Mouse (Mus musculus) forebrain, embryonic 10.5 days (tissue): ENCODE results near the gene Ntrk2. TPM values are rescaled to one million over a fixed set of nuclear protein-coding genes. Genes with fewer than 3 reads are reported as not detected.
A peak's percentile ranks its signal among the peaks of the same experiment; 100 is the strongest.

ENCODE experiments used
- DNase-seq: peaks from one replicate; pipeline ENCODE4 v3.0.0-alpha.2; 2017; ENCODE audit warnings: low spot score; ENCODE audit errors: extremely low spot score
- H3K27ac ChIP-seq: fragments of 300-500 bp; sonication (generic); 2 replicates; pipeline ENCODE4 v1.5.1; 2016; ENCODE audit warnings: mild to moderate bottlenecking
- H3K27me3 ChIP-seq: fragments of 300-500 bp; sonication (generic); 2 replicates; pipeline ENCODE4 v1.6.1; 2016; ENCODE audit warnings: mild to moderate bottlenecking; ENCODE audit not compliant: poor library complexity, severe bottlenecking
- H3K36me3 ChIP-seq: fragments of 300-500 bp; sonication (generic); replicated peaks from 2 replicates; pipeline ENCODE4 v1.6.1; 2016; ENCODE audit warnings: mild to moderate bottlenecking, moderate library complexity
- H3K4me1 ChIP-seq: fragments of 300-500 bp; sonication (generic); 2 replicates; pipeline ENCODE4 v1.6.1; 2016
- H3K4me3 ChIP-seq: fragments of 300-500 bp; sonication (generic); 2 replicates; pipeline ENCODE4 v1.5.1; 2016; ENCODE audit warnings: mild to moderate bottlenecking, moderate library complexity
- H3K9me3 ChIP-seq: fragments of 300-500 bp; sonication (generic); 2 replicates; pipeline ENCODE4 v1.6.1; 2016; ENCODE audit warnings: mild to moderate bottlenecking, moderate library complexity
- WGBS: fragments of 180-500 bp; shearing (Covaris S2); methylation state at CpG from one replicate; pipeline ENCODE4 v1.1.7; 2016; 5-methylcytosine and 5-hydroxymethylcytosine counted together
- polyA plus RNA-seq: library from polyadenylated mRNA; unstranded; fragments of >200 nt; fragmentation: Nextera tagmentation; extraction: Ambion mirVana; gene quantifications from 2 replicates; pipeline ENCODE4 v1.2.1, GENCODE M21; 2016

The Ntrk2 gene
- polyA plus RNA-seq, 1 experiment from 2014 or later, result 33.2 TPM

DNA sequence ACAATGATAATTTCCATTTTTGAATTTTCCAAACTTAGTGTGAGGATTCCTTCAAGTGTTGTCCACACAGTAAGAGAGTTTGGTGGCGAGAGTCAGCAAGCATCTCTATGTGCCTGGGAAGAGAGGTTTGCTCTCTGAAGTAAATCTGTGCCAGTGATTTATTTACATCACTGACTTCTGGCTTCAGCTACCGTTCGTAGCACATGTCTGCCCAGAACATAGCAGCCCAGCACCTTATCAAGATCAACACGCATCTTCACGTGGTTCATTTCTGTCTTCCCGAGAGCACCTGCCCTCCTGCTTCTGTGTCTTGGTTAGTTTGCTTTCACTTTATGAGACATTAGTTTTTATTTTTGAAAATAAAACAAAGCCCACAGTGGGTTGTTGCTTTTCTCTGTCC lies 47.3 kb downstream of the Ntrk2 start:
- 89% methylated on average over 6 of the region's 6 CpGs for WGBS
- Histone ChIP-seq H3K4me1 (no peaks in the 10 kb centered on the region), H3K9me3 (peaks cover 4% of the 10 kb centered on the region), H3K4me3 (no peak overlapping the region), H3K36me3 (peaks cover 3% of the 10 kb centered on the region), H3K27me3 (no peaks in the 10 kb centered on the region), H3K27ac (no peak overlapping the region)
- DNase-seq, result no peak

DNA sequence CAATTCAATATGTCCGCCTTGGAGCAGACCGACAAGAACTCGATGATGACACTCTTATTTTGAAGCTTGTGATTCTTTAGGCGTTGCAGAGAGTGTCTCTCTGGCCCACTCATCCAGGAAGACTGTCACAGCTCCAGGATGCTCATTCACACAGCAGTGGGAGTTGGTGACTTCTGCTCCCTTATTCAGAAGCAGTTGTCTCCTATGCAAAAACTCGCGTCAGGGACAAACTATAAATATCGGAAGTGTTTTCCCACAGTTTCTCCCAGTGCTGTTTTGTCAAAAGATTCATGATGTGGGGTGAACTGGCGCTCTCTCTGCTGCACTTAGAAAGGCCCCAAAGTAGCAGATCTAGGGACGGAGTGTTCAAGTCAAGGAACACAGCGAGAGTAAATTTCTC lies 59.9 kb downstream of the Ntrk2 start:
- no peaks in the 10 kb centered on the region for H3K27me3 ChIP-seq
- H3K4me1 ChIP-seq, result 0 out of 2 replicates have a peak, but pooled peaks cover 3% of the 10 kb centered on the region
- peaks cover 24% of the 10 kb centered on the region for H3K36me3 ChIP-seq
- WGBS, result 96% methylated on average over 10 of the region's 10 CpGs
- H3K27ac ChIP-seq, result no peak overlapping the region
- DNase-seq, result no peak
- H3K9me3 ChIP-seq, result no peaks in the 10 kb centered on the region
- no peak overlapping the region for H3K4me3 ChIP-seq

DNA sequence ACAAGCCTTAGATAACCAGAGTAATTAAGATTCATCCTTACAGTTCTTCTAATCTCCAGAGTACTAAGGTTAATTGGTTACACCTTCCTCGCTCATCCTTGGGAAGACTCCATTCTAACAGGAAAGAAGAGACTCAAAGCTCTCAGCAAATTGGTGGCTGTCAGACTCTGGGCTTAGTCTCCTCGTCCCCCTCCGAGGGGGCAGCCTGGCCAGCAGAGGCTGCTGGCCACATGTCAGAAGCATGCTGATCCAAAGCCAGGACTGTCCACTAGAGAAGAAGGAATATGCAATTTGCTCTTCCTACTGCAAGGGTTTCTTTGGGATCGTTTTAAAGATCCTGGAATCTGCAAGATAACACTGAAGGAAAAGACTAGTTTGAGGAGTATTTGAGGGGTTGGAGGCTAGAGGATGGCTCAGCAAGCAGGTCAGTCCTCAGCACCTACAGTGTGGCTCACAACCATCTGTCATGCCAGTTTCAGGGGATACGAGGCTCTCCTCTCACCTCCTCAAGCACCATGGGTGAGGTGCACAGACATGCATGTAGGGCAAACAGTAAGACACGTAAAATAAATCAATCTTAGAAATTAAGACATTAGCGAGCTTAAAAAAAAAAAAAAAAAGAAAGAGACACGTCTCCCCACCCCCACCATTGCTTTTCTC lies 60.5 kb downstream of the Ntrk2 start:
- no peaks in the 10 kb centered on the region for H3K9me3 ChIP-seq
- WGBS, result 89% methylated on average over 8 of the region's 8 CpGs

DNA sequence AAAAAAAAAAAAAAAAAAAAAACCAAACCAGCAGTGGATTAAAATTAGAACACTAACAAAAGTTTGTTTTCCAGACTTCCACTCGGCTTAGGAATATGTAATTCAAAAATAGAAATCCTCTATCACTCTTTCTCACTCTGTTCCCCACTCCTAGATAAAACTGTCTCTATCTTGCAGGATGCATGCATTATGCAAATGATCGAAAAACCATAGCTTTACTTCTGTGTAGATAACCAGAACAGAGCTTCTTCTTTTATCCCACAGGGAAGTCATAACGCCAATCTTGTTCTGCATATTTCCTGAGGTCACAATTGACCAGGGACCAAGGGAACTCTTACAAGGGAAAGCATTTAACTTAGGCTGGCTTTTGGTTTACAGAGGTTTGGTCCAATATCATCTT lies 76.1 kb downstream of the Ntrk2 start:
- DNase-seq, result no peak
- Histone ChIP-seq H3K4me3 (no peak overlapping the region), H3K27me3 (no peaks in the 10 kb centered on the region), H3K9me3 (no peaks in the 10 kb centered on the region), H3K36me3 (peaks cover 26% of the 10 kb centered on the region), H3K4me1 (no peaks in the 10 kb centered on the region), H3K27ac (no peak overlapping the region)
- WGBS, result 85% methylated on average over 3 of the region's 3 CpGs

More for the DNA sequence above, 60.5 kb downstream of the Ntrk2 start:
- Histone ChIP-seq H3K27me3 (no peaks in the 10 kb centered on the region), H3K27ac (no peak overlapping the region), H3K4me3 (no peak overlapping the region), H3K36me3 (peaks cover 20% of the 10 kb centered on the region), H3K4me1 (0 out of 2 replicates have a peak, but pooled peaks cover 3% of the 10 kb centered on the region)
- DNase-seq, result no peak

DNA sequence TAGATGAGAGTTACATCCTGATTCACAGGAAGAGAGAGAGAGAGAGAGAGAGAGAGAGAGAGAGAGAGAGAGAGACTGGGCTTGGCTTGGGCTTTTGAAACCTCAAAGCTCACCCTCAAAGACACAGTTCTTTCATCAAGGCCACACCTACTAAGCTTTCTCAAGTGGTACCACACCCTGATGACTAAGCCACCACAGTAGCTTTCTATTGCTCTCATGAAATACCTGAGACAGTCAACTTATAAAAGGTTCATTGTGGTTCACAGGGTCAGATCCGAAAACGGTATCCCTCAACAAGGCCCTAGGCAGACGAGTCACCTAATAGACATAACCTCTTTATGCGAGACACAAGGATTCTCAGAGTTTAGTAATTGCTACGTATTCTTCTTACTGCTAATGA lies 76.5 kb downstream of the Ntrk2 start:
- Histone ChIP-seq H3K27me3 (no peaks in the 10 kb centered on the region), H3K27ac (no peak overlapping the region), H3K9me3 (peaks cover 1% of the 10 kb centered on the region; the same call in 1 of the 2 replicates), H3K36me3 (peaks cover 22% of the 10 kb centered on the region), H3K4me3 (no peak overlapping the region), H3K4me1 (no peaks in the 10 kb centered on the region)
- WGBS, result 89% methylated on average over 5 of the region's 5 CpGs
- DNase-seq, result no peak

DNA sequence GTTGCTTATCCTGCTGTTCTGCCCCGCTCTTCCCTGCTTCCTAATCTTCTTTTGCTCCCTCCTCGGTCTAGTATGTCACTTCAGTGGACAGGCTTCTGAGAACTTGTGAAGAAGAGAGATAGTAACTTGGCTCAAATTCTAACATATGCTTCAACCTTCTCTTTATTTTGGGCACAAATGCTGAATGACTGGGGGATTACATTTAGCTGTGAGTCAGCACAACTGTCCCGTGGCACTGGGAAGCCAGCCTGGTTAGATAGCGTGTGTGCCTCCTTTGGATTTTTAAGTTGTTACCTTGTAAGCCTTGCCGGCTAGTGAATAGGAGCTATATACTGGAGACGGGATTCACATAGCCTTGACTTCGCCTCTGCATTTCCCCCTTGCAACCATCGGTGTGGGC lies 79.7 kb downstream of the Ntrk2 start:
- no peaks in the 10 kb centered on the region for H3K27me3 ChIP-seq
- no peaks in the 10 kb centered on the region for H3K4me1 ChIP-seq
- no peak for DNase-seq
- peaks cover 9% of the 10 kb centered on the region for H3K9me3 ChIP-seq
- H3K36me3 ChIP-seq, result peaks cover 21% of the 10 kb centered on the region
- H3K4me3 ChIP-seq, result no peak overlapping the region
- WGBS, result 79% methylated on average over 8 of the region's 8 CpGs
- H3K27ac ChIP-seq, result no peak overlapping the region

DNA sequence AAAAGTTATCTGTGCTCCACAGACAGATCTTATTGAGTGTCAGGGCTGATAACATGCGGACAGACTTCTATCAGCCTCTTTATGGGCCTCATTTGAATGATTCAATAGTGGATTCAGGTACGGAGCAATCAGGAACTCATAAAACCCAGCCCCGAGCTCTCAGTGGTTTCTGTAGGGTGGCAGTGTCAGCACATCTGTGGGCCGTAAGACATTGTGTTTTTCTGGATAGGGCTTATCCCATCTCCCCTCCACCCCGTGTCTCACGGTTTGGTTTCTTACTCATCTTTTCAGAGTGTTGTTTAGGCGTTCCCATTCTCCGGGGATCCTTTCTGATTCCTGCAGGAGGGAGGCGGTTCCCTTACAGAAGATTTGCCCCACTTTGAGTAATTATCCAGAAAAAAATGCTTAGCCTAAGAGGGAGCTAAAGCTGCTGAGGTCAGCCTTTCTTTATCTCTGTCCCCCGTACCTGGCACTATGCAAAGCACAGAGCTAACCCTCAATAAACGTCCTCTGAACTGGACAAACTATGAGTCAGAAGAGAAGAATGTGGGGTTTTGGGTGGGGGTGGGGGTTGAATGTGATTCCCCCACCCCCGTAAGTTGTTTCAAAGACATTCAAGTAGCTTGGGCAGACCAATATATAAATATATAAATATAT lies 90.0 kb downstream of the Ntrk2 start:
- DNase-seq, result no peak
- Histone ChIP-seq H3K9me3 (peaks cover 7% of the 10 kb centered on the region; the same call in 1 of the 2 replicates), H3K4me1 (peaks cover 4% of the 10 kb centered on the region; the same call in 1 of the 2 replicates), H3K36me3 (peaks cover 5% of the 10 kb centered on the region), H3K27me3 (no peaks in the 10 kb centered on the region), H3K4me3 (no peak overlapping the region), H3K27ac (no peak overlapping the region)
- 77% methylated on average over 12 of the region's 12 CpGs for whole genome bisulfite sequencing

DNA sequence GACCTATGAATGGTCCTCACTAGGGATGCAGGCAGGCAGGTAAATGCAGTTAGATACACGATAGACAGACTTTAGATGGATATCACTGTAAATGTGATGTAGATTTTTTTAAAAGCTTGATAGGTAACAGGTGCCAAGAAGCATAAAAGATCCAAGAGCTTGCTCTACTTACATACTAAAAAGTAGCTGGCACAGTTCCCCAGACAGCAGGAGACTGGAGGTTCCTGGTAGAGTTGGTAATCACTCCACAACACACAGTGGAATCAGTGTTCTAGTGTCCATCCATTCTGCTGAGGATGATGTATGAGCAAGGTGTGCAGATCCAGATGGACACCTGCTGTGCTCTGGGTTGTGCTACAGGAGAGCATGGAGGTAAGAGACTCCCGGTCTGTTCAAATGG lies 93.0 kb downstream of the Ntrk2 start:
- H3K4me3 ChIP-seq, result no peak overlapping the region
- H3K4me1 ChIP-seq, result peaks cover 25% of the 10 kb centered on the region
- WGBS, result 92% methylated on average over 2 of the region's 2 CpGs
- H3K27ac ChIP-seq, result no peak overlapping the region
- no peaks in the 10 kb centered on the region for H3K27me3 ChIP-seq
- H3K36me3 ChIP-seq, result peaks cover 5% of the 10 kb centered on the region
- peaks cover 7% of the 10 kb centered on the region; the same call in 1 of the 2 replicates for H3K9me3 ChIP-seq
- no peak for DNase-seq

DNA sequence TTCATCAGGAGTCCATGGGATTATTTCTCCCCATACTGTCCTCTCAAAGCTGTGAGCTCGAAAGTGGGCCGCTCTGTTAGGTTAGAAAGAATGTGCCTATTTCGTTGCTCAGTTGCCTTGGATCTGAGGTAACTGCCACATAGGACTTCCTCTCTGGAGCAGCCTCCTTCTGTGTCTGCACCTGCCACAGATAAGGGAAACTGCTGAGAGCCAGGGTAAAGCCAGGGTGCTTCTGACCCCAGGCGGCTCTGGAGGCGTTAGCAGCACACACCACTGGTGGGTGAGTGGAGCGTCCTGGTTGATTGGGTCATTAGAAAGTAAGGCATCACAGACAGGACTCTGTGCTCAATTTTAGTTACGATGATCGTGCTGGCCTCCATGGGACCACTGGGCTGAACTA lies 95.9 kb downstream of the Ntrk2 start:
- H3K4me3 ChIP-seq, result no peak overlapping the region
- H3K36me3 ChIP-seq, result peaks cover 5% of the 10 kb centered on the region
- peaks cover 37% of the 10 kb centered on the region for H3K4me1 ChIP-seq
- peaks cover 7% of the 10 kb centered on the region; the same call in 1 of the 2 replicates for H3K9me3 ChIP-seq
- 86% methylated on average over 8 of the region's 8 CpGs for WGBS
- H3K27me3 ChIP-seq, result no peaks in the 10 kb centered on the region
- no peak for DNase-seq
- 0 out of 2 replicates have a peak overlapping the region, but pooled peaks have one; percentile 6 for H3K27ac ChIP-seq

DNA sequence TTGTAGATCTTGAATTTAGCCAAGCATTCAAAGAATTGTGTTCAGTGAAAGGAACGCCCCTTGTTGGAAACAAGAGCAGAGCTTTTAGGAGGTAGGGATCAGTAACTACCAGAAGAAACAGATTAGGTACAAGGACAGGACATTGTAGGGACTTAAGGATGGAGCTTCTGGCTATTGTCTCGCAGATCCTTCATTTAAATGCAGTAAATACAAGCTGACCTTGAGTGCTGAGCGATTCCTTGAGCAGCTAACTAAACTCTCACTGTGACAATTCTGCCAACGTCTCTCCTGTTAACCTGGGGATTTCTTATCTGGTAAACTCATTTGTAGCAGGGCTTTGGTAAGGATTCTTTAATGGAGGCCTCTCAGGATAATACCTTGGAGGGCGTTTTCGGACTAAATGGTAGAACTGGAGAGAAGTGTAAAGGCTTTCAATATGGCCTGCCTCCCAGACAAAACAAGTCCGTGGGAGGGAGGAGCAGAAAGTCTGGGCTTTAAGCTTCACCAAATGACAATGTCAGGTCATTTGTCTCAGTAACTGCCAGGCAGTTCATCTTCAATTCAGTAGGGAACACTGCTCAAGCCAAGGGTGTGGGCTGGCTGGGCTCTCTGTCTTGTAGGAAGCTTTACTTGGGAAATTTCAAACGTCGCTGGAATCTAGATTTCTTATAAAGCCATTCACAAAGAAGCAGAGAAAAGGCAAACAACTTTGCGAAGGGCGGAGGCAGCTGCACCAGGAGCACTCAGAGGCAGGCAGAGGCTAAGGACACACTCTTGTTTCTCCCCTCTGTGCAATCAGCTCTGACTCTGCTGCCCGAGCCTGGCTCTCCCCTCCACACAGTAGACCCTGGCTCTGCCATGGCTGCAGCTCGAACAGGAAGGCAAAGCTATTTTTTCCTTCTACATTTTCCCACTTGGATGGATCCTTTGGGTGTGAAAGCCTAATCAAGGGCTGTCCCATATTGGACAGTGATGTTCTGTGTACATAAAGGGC lies 98.7 kb downstream of the Ntrk2 start:
- Histone ChIP-seq H3K36me3 (no peaks in the 10 kb centered on the region; the same call in 1 of the 2 replicates), H3K9me3 (peaks cover 3% of the 10 kb centered on the region; the same call in 1 of the 2 replicates), H3K4me3 (no peak overlapping the region), H3K27ac (peak overlapping the region; percentile 71), H3K4me1 (peaks cover 37% of the 10 kb centered on the region), H3K27me3 (no peaks in the 10 kb centered on the region)
- DNase-seq, result no peak
- WGBS, result 45% methylated on average over 13 of the region's 13 CpGs

DNA sequence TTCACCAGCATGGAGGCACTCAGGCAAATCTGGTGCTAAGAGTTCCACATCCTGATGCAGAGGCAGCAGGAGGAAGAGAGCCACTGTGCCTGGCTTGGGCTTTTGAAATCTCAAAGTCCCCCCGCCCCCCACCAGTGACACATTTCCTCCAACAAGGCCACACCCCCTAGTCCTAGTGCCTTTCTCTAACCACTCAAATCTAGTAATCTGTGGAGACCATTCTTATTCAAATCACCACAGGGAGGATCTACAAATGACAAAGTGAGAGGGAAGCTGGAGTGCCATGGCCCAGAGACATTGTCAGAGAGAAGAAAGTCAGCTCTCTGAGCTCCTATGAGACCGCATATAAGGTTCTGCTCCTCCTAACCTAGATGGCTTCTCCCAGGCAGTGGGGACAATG lies 105.6 kb downstream of the Ntrk2 start:
- Histone ChIP-seq H3K4me3 (no peak overlapping the region), H3K27me3 (no peaks in the 10 kb centered on the region), H3K4me1 (peaks cover 39% of the 10 kb centered on the region), H3K27ac (0 out of 2 replicates have a peak overlapping the region, but pooled peaks have one; percentile 48), H3K36me3 (no peaks in the 10 kb centered on the region), H3K9me3 (no peaks in the 10 kb centered on the region)
- DNase-seq, result no peak
- WGBS, result 89% methylated on average over 2 of the region's 2 CpGs

DNA sequence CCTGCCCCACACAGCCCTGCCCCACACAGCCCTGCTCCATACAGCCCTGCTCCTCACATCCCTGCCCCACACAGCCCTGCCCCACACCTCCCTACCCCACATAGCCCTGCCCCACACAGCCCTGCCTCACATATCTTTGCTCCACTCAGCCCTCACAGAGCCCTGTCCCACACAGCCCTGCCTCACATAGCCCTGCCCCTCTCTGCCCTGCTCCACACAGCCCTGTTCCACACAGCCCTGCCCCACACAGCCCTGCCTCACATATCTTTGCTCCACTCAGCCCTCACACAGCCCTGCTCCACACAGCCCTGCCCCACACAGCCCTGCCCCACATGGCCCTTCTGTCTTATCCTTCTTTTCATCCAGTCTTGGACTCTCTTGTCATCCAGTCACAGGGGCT lies 106.2 kb downstream of the Ntrk2 start:
- no peak overlapping the region for H3K4me3 ChIP-seq
- H3K4me1 ChIP-seq, result peaks cover 41% of the 10 kb centered on the region
- no peak for DNase-seq
- H3K9me3 ChIP-seq, result no peaks in the 10 kb centered on the region
- H3K36me3 ChIP-seq, result no peaks in the 10 kb centered on the region
- H3K27ac ChIP-seq, result peak overlapping the region; percentile 48; the same call in 1 of the 2 replicates
- no peaks in the 10 kb centered on the region for H3K27me3 ChIP-seq
